ENCODE assay signal across 19 mouse cellular contexts in the genomic region with DNA sequence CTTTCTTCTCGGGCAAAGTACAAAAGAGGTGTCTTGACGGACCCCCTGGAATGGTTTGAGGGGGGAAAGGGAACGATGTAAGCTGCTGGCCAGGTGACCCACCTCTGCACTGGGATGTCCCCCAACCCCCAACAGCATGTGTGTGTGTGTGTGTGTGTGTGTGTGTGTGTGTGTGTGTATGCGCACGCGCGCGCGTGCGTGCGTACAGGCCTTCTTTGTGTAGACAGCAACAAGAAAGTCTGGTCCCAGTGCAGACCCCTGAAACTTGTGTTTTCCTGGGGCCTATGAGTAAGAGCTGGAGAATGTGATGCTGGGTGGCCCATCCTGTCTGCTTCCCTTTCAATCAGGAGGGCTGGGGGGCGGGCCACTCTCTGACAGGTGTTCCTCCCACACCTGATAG.
DNase-seq lines count a peak whose midpoint lies in the region; ATAC-seq and TF ChIP-seq lines count a peak whose summit lies in the region.
"Had no signal": no experiment of that assay in that cellular context is flagged by ENCODE, and none has a peak within 500 bp of the region (broad histone marks: within the 10 kb centered on the region; RNA-seq: fewer than 3 reads in every experiment).

No protein-coding gene starts in this region.

- TF ChIP-seq POLR2A in ES-Bruce4 (IDR thresholded peaks at IDR 0.05; ENCODE audit: insufficient read depth, low read length), result no peak

- H3K9me3 ChIP-seq in ES-Bruce4 (replicated peaks; ENCODE audit: control insufficient read depth, insufficient read depth, low read length, poor library complexity, severe bottlenecking), result no peaks in the 10 kb centered on the region
- no peaks in the 10 kb centered on the region for H3K9me3 ChIP-seq in forebrain, embryonic 16.5 days (ENCODE audit: control insufficient read depth, low read length)
- no peaks in the 10 kb centered on the region for H3K9me3 ChIP-seq in midbrain, embryonic 12.5 days
- H3K9me3 ChIP-seq: intestine, embryonic 15.5 days; limb, embryonic 10.5 days had no signal

- whole genome bisulfite sequencing in forebrain, embryonic 16.5 days, result 24% methylated on average over 12 of the region's 12 CpGs
- WGBS in midbrain, embryonic 12.5 days, result 50% methylated on average over 12 of the region's 12 CpGs

- peak; percentile 12 for DNase-seq in ZHBTc4 (ENCODE audit: low read depth, low spot score)
- DNase-seq in urinary bladder, postnatal 4 days (ENCODE audit: low spot score in 2 of 2), result no peak
- DNase-seq in cerebellum, adult 18-20 months, result no peak
- DNase-seq in c-Kit-positive CD71-positive TER-119-positive erythroid progenitor cells, embryonic 14.5 days (ENCODE audit: low spot score), result no peak
- no peak for DNase-seq in adrenal gland, postnatal 10 days
- DNase-seq: cerebellum, postnatal 25 days; gastrocnemius, postnatal 25 days; heart, postnatal 14 days; lung, adult 2 months; lung, postnatal 36 days; spleen, adult 18-20 months; thymus, adult 2 months had no signal

- H3K9ac ChIP-seq in ES-Bruce4 (ENCODE audit: low read depth, poor library complexity, severe bottlenecking), result no peak overlapping the region
- no peak overlapping the region for H3K9ac ChIP-seq in forebrain, embryonic 16.5 days (replicated peaks; ENCODE audit: low read depth, low read length)
- H3K9ac ChIP-seq in midbrain, embryonic 12.5 days (replicated peaks), result no peak overlapping the region
- H3K9ac ChIP-seq: intestine, embryonic 15.5 days had no signal

- no peak for ATAC-seq in forebrain, embryonic 16.5 days
- 0 out of 2 replicates have a peak, but pooled peaks have one; percentile 7 for ATAC-seq in midbrain, embryonic 12.5 days (ENCODE audit: low FRiP score, low read depth)
- ATAC-seq: intestine, embryonic 15.5 days had no signal

- H3K4me1 ChIP-seq in ES-Bruce4 (ENCODE audit: control insufficient read depth, insufficient read depth, low read length), result peaks cover 3% of the 10 kb centered on the region
- peaks cover 41% of the 10 kb centered on the region for H3K4me1 ChIP-seq in forebrain, embryonic 16.5 days (replicated peaks; ENCODE audit: control insufficient read depth, insufficient read depth, low read length)
- H3K4me1 ChIP-seq in midbrain, embryonic 12.5 days, result peaks cover 48% of the 10 kb centered on the region
- H3K4me1 ChIP-seq: intestine, embryonic 15.5 days had no signal

- H3K27ac ChIP-seq in ES-Bruce4 (ENCODE audit: insufficient read depth, low read length), result no peak overlapping the region
- H3K27ac ChIP-seq in forebrain, embryonic 16.5 days (ENCODE audit: low read length), result peak overlapping the region; percentile 83
- peak overlapping the region; percentile 95 for H3K27ac ChIP-seq in midbrain, embryonic 12.5 days (replicated peaks)
- H3K27ac ChIP-seq: intestine, embryonic 15.5 days; limb, embryonic 10.5 days had no signal

- no peak overlapping the region for H3K4me2 ChIP-seq in forebrain, embryonic 16.5 days (ENCODE audit: low read length)
- no peak overlapping the region for H3K4me2 ChIP-seq in midbrain, embryonic 12.5 days (replicated peaks)
- H3K4me2 ChIP-seq: intestine, embryonic 15.5 days; liver, embryonic 11.5 days had no signal

- H3K36me3 ChIP-seq in ES-Bruce4 (ENCODE audit: control insufficient read depth, insufficient read depth, low read length, poor library complexity, severe bottlenecking), result no peaks in the 10 kb centered on the region
- H3K36me3 ChIP-seq in forebrain, embryonic 16.5 days (ENCODE audit: control insufficient read depth, insufficient read depth), result no peaks in the 10 kb centered on the region
- H3K36me3 ChIP-seq in midbrain, embryonic 12.5 days, result no peaks in the 10 kb centered on the region
- H3K36me3 ChIP-seq: intestine, embryonic 15.5 days; limb, embryonic 10.5 days had no signal

- no peaks in the 10 kb centered on the region; the same call in 1 of the 2 replicates for H3K27me3 ChIP-seq in ES-Bruce4 (ENCODE audit: control insufficient read depth, insufficient read depth, low read length, poor library complexity, severe bottlenecking)
- no peaks in the 10 kb centered on the region for H3K27me3 ChIP-seq in forebrain, embryonic 16.5 days (replicated peaks; ENCODE audit: control insufficient read depth, insufficient read depth, low read length)
- no peaks in the 10 kb centered on the region for H3K27me3 ChIP-seq in midbrain, embryonic 12.5 days

- no peak overlapping the region for H3K4me3 ChIP-seq in ES-Bruce4 (ENCODE audit: low read depth, low read length)
- H3K4me3 ChIP-seq in forebrain, embryonic 16.5 days (replicated peaks; ENCODE audit: low read length), result no peak overlapping the region
- H3K4me3 ChIP-seq in midbrain, embryonic 12.5 days, result no peak overlapping the region
- H3K4me3 ChIP-seq: intestine, embryonic 15.5 days; left cerebral cortex, adult 2 months; limb, embryonic 10.5 days had no signal

- 0 out of 2 replicates have a peak, but pooled peaks have one; percentile 47 for TF ChIP-seq EP300 in ES-Bruce4 (IDR thresholded peaks at IDR 0.05; ENCODE audit: insufficient read depth, low read depth, low read length)

- TF ChIP-seq CTCF in ES-Bruce4 (IDR thresholded peaks at IDR 0.05; ENCODE audit: low read depth, low read length), result no peak
